8 mouse cellular contexts compared by ENCODE assay signal in the genomic region with DNA sequence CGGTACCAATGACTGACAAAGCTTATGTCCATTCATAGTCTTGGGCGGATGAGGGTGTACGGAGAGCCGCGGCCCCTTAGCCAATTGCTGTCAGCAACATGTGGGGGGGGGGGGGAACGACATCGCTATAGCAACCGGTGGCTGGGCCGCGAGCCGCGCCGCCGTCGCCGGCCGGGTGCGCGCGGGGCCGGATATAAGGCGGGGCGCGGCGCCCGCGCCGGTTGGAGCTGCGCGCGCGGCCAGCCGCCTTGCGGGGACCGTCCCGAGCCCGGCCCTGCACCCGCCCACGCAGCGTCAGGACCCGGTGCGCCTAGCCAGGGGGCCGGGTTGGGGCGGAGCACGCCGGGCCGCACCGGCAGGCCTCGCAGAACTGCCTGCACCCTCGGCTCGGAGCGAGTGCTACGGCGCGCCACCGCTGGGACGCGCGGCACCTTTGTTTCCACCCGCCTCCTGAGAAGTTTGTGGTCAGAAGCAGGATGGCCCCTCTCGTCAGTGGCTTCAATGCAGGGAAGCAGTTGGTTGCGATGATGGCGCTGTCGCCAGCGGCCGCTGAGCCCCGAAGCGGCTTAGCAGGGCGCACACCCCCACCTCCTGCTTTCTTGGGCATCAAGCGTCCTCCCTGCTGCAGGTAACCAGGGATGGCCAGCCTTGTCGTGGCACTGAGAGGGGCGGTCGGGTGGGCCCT.
DNase-seq lines count a peak whose midpoint lies in the region; ATAC-seq and TF ChIP-seq lines count a peak whose summit lies in the region.

No protein-coding gene starts in this region.

- H3K27ac ChIP-seq in ES-Bruce4 (ENCODE audit: insufficient read depth, low read length): no peak overlapping the region
- peak overlapping the region; percentile 89 for H3K27ac ChIP-seq in forebrain, embryonic 15.5 days (replicated peaks)
- H3K27ac ChIP-seq in liver, embryonic 15.5 days (replicated peaks): no peak overlapping the region
- H3K27ac ChIP-seq in neural tube, embryonic 13.5 days (replicated peaks): peak overlapping the region; percentile 71

- no peak for TF ChIP-seq CTCF in ES-Bruce4 (IDR thresholded peaks at IDR 0.05; ENCODE audit: low read depth, low read length)

- WGBS in forebrain, embryonic 15.5 days: under 1% methylated on average over 73 of the region's 73 CpGs
- WGBS in liver, embryonic 15.5 days (ENCODE audit: insufficient replicate concordance): under 1% methylated on average over 68 of the region's 73 CpGs
- under 1% methylated on average over 73 of the region's 73 CpGs for WGBS in neural tube, embryonic 13.5 days

- H3K9ac ChIP-seq in ES-Bruce4 (ENCODE audit: low read depth, poor library complexity, severe bottlenecking): peak overlapping the region; percentile 49
- H3K9ac ChIP-seq in forebrain, embryonic 15.5 days (replicated peaks): peak overlapping the region; percentile 70
- H3K9ac ChIP-seq in liver, embryonic 15.5 days: no peak overlapping the region
- H3K9ac ChIP-seq in neural tube, embryonic 13.5 days: peak overlapping the region; percentile 78

- peak overlapping the region; percentile 51 for H3K4me2 ChIP-seq in forebrain, embryonic 15.5 days (replicated peaks)
- H3K4me2 ChIP-seq in liver, embryonic 15.5 days: peak overlapping the region; percentile 50
- peak overlapping the region; percentile 86 for H3K4me2 ChIP-seq in neural tube, embryonic 13.5 days

- peak; percentile 64 for ATAC-seq in forebrain, embryonic 15.5 days (replicated peaks)
- no peak for ATAC-seq in liver, embryonic 15.5 days (ENCODE audit: insufficient read depth)
- peak; percentile 47 for ATAC-seq in neural tube, embryonic 13.5 days (ENCODE audit: low read depth)

- no peaks in the 10 kb centered on the region for H3K9me3 ChIP-seq in ES-Bruce4 (replicated peaks; ENCODE audit: control insufficient read depth, insufficient read depth, low read length, poor library complexity, severe bottlenecking)
- no peaks in the 10 kb centered on the region for H3K9me3 ChIP-seq in forebrain, embryonic 15.5 days
- no peaks in the 10 kb centered on the region for H3K9me3 ChIP-seq in liver, embryonic 15.5 days (replicated peaks)
- no peaks in the 10 kb centered on the region for H3K9me3 ChIP-seq in neural tube, embryonic 13.5 days

- DNase-seq in adrenal gland, adult (ENCODE audit: inconsistent age in 2 of 2, low spot score in 1 of 2): peak; percentile 89 to 92
- peak; percentile 22 for DNase-seq in induced T-regulatory cell, adult 2 months (ENCODE audit: low read depth)
- DNase-seq in spleen, postnatal 36 days (ENCODE audit: low spot score in 2 of 2): no peak
- no peak for DNase-seq in urinary bladder, adult 18-20 months (ENCODE audit: low spot score in 2 of 2)

- no peak for TF ChIP-seq EP300 in ES-Bruce4 (IDR thresholded peaks at IDR 0.05; ENCODE audit: insufficient read depth, low read depth, low read length)

- H3K4me3 ChIP-seq in ES-Bruce4 (ENCODE audit: low read depth, low read length): peak overlapping the region; percentile 68
- peak overlapping the region; percentile 53 for H3K4me3 ChIP-seq in forebrain, embryonic 15.5 days
- H3K4me3 ChIP-seq in liver, embryonic 15.5 days (replicated peaks): peak overlapping the region; percentile 29
- H3K4me3 ChIP-seq in neural tube, embryonic 13.5 days: peak overlapping the region; percentile 64

- H3K4me1 ChIP-seq in ES-Bruce4 (ENCODE audit: control insufficient read depth, insufficient read depth, low read length): no peaks in the 10 kb centered on the region
- peaks cover 63% of the 10 kb centered on the region for H3K4me1 ChIP-seq in forebrain, embryonic 15.5 days
- no peaks in the 10 kb centered on the region for H3K4me1 ChIP-seq in liver, embryonic 15.5 days (replicated peaks)
- peaks cover 74% of the 10 kb centered on the region for H3K4me1 ChIP-seq in neural tube, embryonic 13.5 days (replicated peaks)

- H3K36me3 ChIP-seq in ES-Bruce4 (ENCODE audit: control insufficient read depth, insufficient read depth, low read length, poor library complexity, severe bottlenecking): no peaks in the 10 kb centered on the region
- no peaks in the 10 kb centered on the region for H3K36me3 ChIP-seq in forebrain, embryonic 15.5 days
- H3K36me3 ChIP-seq in liver, embryonic 15.5 days (replicated peaks): no peaks in the 10 kb centered on the region
- no peaks in the 10 kb centered on the region for H3K36me3 ChIP-seq in neural tube, embryonic 13.5 days

- H3K27me3 ChIP-seq in ES-Bruce4 (ENCODE audit: control insufficient read depth, insufficient read depth, low read length, poor library complexity, severe bottlenecking): peaks cover 12% of the 10 kb centered on the region
- peaks cover 72% of the 10 kb centered on the region for H3K27me3 ChIP-seq in forebrain, embryonic 15.5 days
- peaks cover 93% of the 10 kb centered on the region for H3K27me3 ChIP-seq in liver, embryonic 15.5 days
- peaks cover 86% of the 10 kb centered on the region for H3K27me3 ChIP-seq in neural tube, embryonic 13.5 days

- no peak for TF ChIP-seq POLR2A in ES-Bruce4 (IDR thresholded peaks at IDR 0.05; ENCODE audit: insufficient read depth, low read length)

Comparison
In these comparisons a context has a peak if more than half of its experiments do, and no peak if none do; other contexts are left out.
1. H3K27ac ChIP-seq: peak in forebrain, embryonic 15.5 days (single experiment) and neural tube, embryonic 13.5 days (single experiment); none in ES-Bruce4 (single experiment) and liver, embryonic 15.5 days (single experiment).
2. DNase-seq: peak in adrenal gland, adult (2 of 2) and induced T-regulatory cell, adult 2 months (single experiment); none in spleen, postnatal 36 days (0 of 2) and urinary bladder, adult 18-20 months (0 of 2).
3. Peak in every context shown above with its lines, with median percentiles within 50 percentile points of each other: H3K4me3 ChIP-seq and H3K4me2 ChIP-seq.